ENCODE assay signal across 8 mouse cellular contexts in the genomic region with DNA sequence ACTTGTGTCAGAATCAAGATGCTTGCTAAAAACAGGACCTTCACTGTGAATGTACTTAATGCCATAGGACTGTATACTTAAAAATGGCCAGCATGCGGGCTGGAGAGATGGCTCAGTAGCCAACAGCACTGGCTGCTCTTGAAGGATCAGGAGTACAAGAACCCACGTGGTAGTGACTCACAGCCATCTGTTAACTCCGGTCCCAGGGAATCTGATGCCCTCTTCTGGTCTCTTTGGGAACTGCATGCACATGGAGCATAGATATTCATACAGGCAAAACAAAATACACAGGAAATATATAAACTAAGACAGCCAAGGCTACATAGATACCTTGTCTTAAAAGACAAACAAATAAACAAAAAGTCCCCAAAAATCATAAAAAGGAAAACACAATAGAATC. TPM values are rescaled to one million over a fixed set of nuclear protein-coding genes. Genes with fewer than 3 reads are reported as not detected.
A peak's percentile ranks its signal among the peaks of the same experiment; 100 is the strongest.
DNase-seq lines count a peak whose midpoint lies in the region; ATAC-seq and TF ChIP-seq lines count a peak whose summit lies in the region.

No protein-coding gene starts in this region.

- peak; percentile 57 for ATAC-seq in intestine, postnatal 0 days
- no peak for ATAC-seq in intestine, embryonic 15.5 days

- peak; percentile 77 for DNase-seq in adipocyte (ENCODE audit: low spot score)
- peak; percentile 88 to 94 for DNase-seq in heart, postnatal 10 days
- peak; percentile 77 to 85 for DNase-seq in left cerebral cortex, postnatal 10 days (ENCODE audit: extremely low spot score in 1 of 2, low spot score in 2 of 2)
- DNase-seq in naive thymus-derived CD4-positive, alpha-beta T cell, adult 2 months (ENCODE audit: low read depth): peak; percentile 87
- DNase-seq in thymus, adult 2 months: peak; percentile 73

- no peak overlapping the region for H3K9ac ChIP-seq in intestine, postnatal 0 days (ENCODE audit: low read depth, low read length)
- no peak overlapping the region for H3K9ac ChIP-seq in intestine, embryonic 15.5 days

- no peak for TF ChIP-seq POLR2A in cortical plate, adult 2 months (IDR thresholded peaks at IDR 0.05; ENCODE audit: extremely low read depth, insufficient read depth, low read length)
- TF ChIP-seq POLR2A in thymus, adult 2 months (IDR thresholded peaks at IDR 0.05; ENCODE audit: control insufficient read depth, extremely low read depth, insufficient read depth, low read length, poor library complexity): no peak

- no peak overlapping the region for H3K4me3 ChIP-seq in intestine, postnatal 0 days (ENCODE audit: low read depth, low read length)
- no peak overlapping the region for H3K4me3 ChIP-seq in intestine, embryonic 15.5 days (replicated peaks)
- no peak overlapping the region for H3K4me3 ChIP-seq in cortical plate, adult 2 months (ENCODE audit: insufficient read depth, low read length)
- H3K4me3 ChIP-seq in thymus, adult 2 months (ENCODE audit: control insufficient read depth, insufficient read depth, low read length): no peak overlapping the region

- WGBS in intestine, postnatal 0 days: 33% methylated on average over 3 of the region's 3 CpGs
- 40% methylated on average over 3 of the region's 3 CpGs for WGBS in intestine, embryonic 15.5 days
- WGBS in thymus, adult 2 months: 43% methylated on average over 3 of the region's 3 CpGs

- peak; percentile 92 for TF ChIP-seq CTCF in intestine, postnatal 0 days (IDR thresholded peaks at IDR 0.05; ENCODE audit: low read depth)
- peak; percentile 57 for TF ChIP-seq CTCF in cortical plate, adult 2 months (IDR thresholded peaks at IDR 0.05; ENCODE audit: extremely low read depth, insufficient read depth, low read length)
- TF ChIP-seq CTCF in thymus, adult 2 months (IDR thresholded peaks at IDR 0.05; ENCODE audit: borderline replicate concordance, control insufficient read depth, extremely low read depth, insufficient read depth, low read length, poor library complexity): no peak

- intact Hi-C loops in heart, postnatal 10 days (cut with DNase I): loop anchor here (1.0 to 5.0 kb wide), 2 partner anchors 53 to 147 kb away; no protein-coding TSS in a partner anchor
- intact Hi-C loops in left cerebral cortex, postnatal 10 days (cut with DNase I): loop anchor here (1.0 kb wide), 1 partner anchor 53 kb away; no protein-coding TSS in a partner anchor

- H3K9me3 ChIP-seq in intestine, postnatal 0 days (ENCODE audit: control insufficient read depth): no peaks in the 10 kb centered on the region
- no peaks in the 10 kb centered on the region for H3K9me3 ChIP-seq in intestine, embryonic 15.5 days

- 0 out of 2 replicates have a peak, but pooled peaks cover 5% of the 10 kb centered on the region for H3K36me3 ChIP-seq in intestine, postnatal 0 days (ENCODE audit: control insufficient read depth, insufficient read depth)
- H3K36me3 ChIP-seq in intestine, embryonic 15.5 days: no peaks in the 10 kb centered on the region
- no peaks in the 10 kb centered on the region for H3K36me3 ChIP-seq in thymus, adult 2 months (ENCODE audit: control insufficient read depth, insufficient read depth, low read length)

- H3K27me3 ChIP-seq in intestine, postnatal 0 days (replicated peaks; ENCODE audit: control insufficient read depth, insufficient read depth, low read length): no peaks in the 10 kb centered on the region
- no peaks in the 10 kb centered on the region for H3K27me3 ChIP-seq in intestine, embryonic 15.5 days (replicated peaks)
- H3K27me3 ChIP-seq in thymus, adult 2 months (ENCODE audit: control insufficient read depth, insufficient read depth, low read length): no peaks in the 10 kb centered on the region

- H3K4me1 ChIP-seq in intestine, postnatal 0 days (replicated peaks; ENCODE audit: control insufficient read depth, insufficient read depth, low read length): no peaks in the 10 kb centered on the region
- H3K4me1 ChIP-seq in intestine, embryonic 15.5 days (replicated peaks): peaks cover 9% of the 10 kb centered on the region; the same call in 1 of the 2 replicates
- H3K4me1 ChIP-seq in cortical plate, adult 2 months (ENCODE audit: control insufficient read depth, insufficient read depth, low read length): no peaks in the 10 kb centered on the region
- peaks cover 11% of the 10 kb centered on the region; the same call in 1 of the 2 replicates for H3K4me1 ChIP-seq in thymus, adult 2 months (replicated peaks; ENCODE audit: control insufficient read depth, insufficient read depth, low read length)

- H3K4me2 ChIP-seq in intestine, postnatal 0 days (replicated peaks; ENCODE audit: low read depth): no peak overlapping the region
- H3K4me2 ChIP-seq in intestine, embryonic 15.5 days (replicated peaks): no peak overlapping the region

- no peak overlapping the region for H3K27ac ChIP-seq in intestine, postnatal 0 days (ENCODE audit: low read depth, low read length)
- no peak overlapping the region for H3K27ac ChIP-seq in intestine, embryonic 15.5 days
- no peak overlapping the region for H3K27ac ChIP-seq in cortical plate, adult 2 months (ENCODE audit: insufficient read depth, low read length)
- no peak overlapping the region for H3K27ac ChIP-seq in thymus, adult 2 months (ENCODE audit: control insufficient read depth, insufficient read depth, low read length)

RNA-seq across cellular contexts. Expression of a gene that starts 5.5 kb away (rescaled TPM):
- 12.6 and 13.2 TPM in 2 replicates for polyA plus RNA-seq in intestine, postnatal 0 days (2015; fragmentation: Nextera tagmentation; extraction: Ambion mirVana)
- 13.2 and 15.6 TPM in 2 replicates for polyA plus RNA-seq in intestine, embryonic 15.5 days (2015; fragmentation: Nextera tagmentation; extraction: Ambion mirVana)
- polyA plus RNA-seq in cortical plate, adult 2 months (2012; rRNA removed): 5.1 and 5.3 TPM in 2 replicates
- total RNA-seq in heart, postnatal 10 days (2021): 1 to 10 TPM; 3.9 to 7.3 TPM
- total RNA-seq in left cerebral cortex, postnatal 10 days (2021): 1 to 10 TPM; 4.3 to 4.8 TPM
- polyA plus RNA-seq in thymus, adult 2 months (2012; rRNA removed): 12.4 and 13.7 TPM in 2 replicates

RNA-seq across cellular contexts. Expression of a gene that starts 11.5 kb away (rescaled TPM):
- polyA plus RNA-seq in intestine, postnatal 0 days (2015; fragmentation: Nextera tagmentation; extraction: Ambion mirVana): 1.8 and 2.1 TPM in 2 replicates
- 4.7 and 5.9 TPM in 2 replicates for polyA plus RNA-seq in intestine, embryonic 15.5 days (2015; fragmentation: Nextera tagmentation; extraction: Ambion mirVana)
- polyA plus RNA-seq in cortical plate, adult 2 months (2012; rRNA removed): 11.9 TPM in 2 replicates
- total RNA-seq in heart, postnatal 10 days (2021): 10 to 100 TPM; 17.4 to 25.5 TPM
- 10 to 100 TPM; 35.8 to 38.3 TPM for total RNA-seq in left cerebral cortex, postnatal 10 days (2021)
- polyA plus RNA-seq in thymus, adult 2 months (2012; rRNA removed): 48.1 and 48.6 TPM in 2 replicates

RNA-seq across cellular contexts. Expression of a gene that starts 58.9 kb away (rescaled TPM):
- 1.5 and 1.6 TPM in 2 replicates for polyA plus RNA-seq in intestine, postnatal 0 days (2015; fragmentation: Nextera tagmentation; extraction: Ambion mirVana)
- 0.60 and 0.61 TPM in 2 replicates for polyA plus RNA-seq in intestine, embryonic 15.5 days (2015; fragmentation: Nextera tagmentation; extraction: Ambion mirVana)
- polyA plus RNA-seq in cortical plate, adult 2 months (2012; rRNA removed): 162 and 172 TPM in 2 replicates
- total RNA-seq in heart, postnatal 10 days (2021): under 1 TPM; 0.10 to 0.32 TPM
- total RNA-seq in left cerebral cortex, postnatal 10 days (2021): 100 to 1,000 TPM; 130 to 135 TPM
- polyA plus RNA-seq in thymus, adult 2 months (2012; rRNA removed): 0.18 and 0.81 TPM in 2 replicates

Comparison
In these comparisons a context has a peak if more than half of its experiments do, and no peak if none do; other contexts are left out.
1. RNA of a gene that starts 58.9 kb away (polyA plus RNA-seq): 162 to 172 TPM in cortical plate, adult 2 months; 1.5 to 1.6 TPM in intestine, postnatal 0 days, 0.18 to 0.81 TPM in thymus, adult 2 months and 0.60 to 0.61 TPM in intestine, embryonic 15.5 days; every median in the first group is over 10 times any median in the second.
2. Peak in every context shown above with its lines, with median percentiles within 50 percentile points of each other: DNase-seq.